Mouse (Mus musculus): Measurements from ENCODE around the gene Zfp385a. TPM values are rescaled to one million over a fixed set of nuclear protein-coding genes. Genes with fewer than 3 reads are reported as not detected.

The Zfp385a gene
- polyA plus RNA-seq, 1 experiment from 2014 or later: 7.5 TPM

- Histone ChIP-seq H3K9me3 (replicated peaks; ENCODE audit: control insufficient read depth, low read length) (no peaks in the 10 kb centered on the region), H3K4me1 (ENCODE audit: control insufficient read depth, insufficient read depth, low read length) (peaks cover 4% of the 10 kb centered on the region; the same call in 1 of the 2 replicates), H3K4me2 (ENCODE audit: low read depth, low read length) (no peak overlapping the region), H3K27me3 (ENCODE audit: control insufficient read depth, insufficient read depth, low read length) (no peaks in the 10 kb centered on the region), H3K4me3 (ENCODE audit: low read length) (no peak overlapping the region), H3K9ac (ENCODE audit: low read length) (no peak overlapping the region), H3K36me3 (ENCODE audit: control insufficient read depth, insufficient read depth) (no peaks in the 10 kb centered on the region), H3K27ac (ENCODE audit: low read length) (no peak overlapping the region)
- WGBS: 90% methylated on average over 2 of the region's 2 CpGs
- no peak for ATAC-seq (replicated peaks; ENCODE audit: extremely low read depth, insufficient read depth, low FRiP score)
Observed at GRCm38 (mm10) chr15:103264794-103265193, 75.1 kb downstream of the Zfp385a start.

MicroRNAs encoded within 50 kb of the gene (microRNA counts, 519-probe panel; counts per million panel counts)
- 2,939 counts per million, percentile 75 among the panel's probes with 10 or more counts for microRNA mmu-miR-148b

Small RNA genes within 50 kb of the gene (microRNA-seq; reads per million reads assigned to microRNA genes)
- gene Mir148b (158 reads per million, percentile 57 among the genes with 10 or more reads in this experiment), gene Mir6963 (not detected)

Other genes starting within 250 kb of the Zfp385a start
- gene Smug1, start 173.0 kb downstream of the Zfp385a start, polyA plus RNA-seq (2015; fragmentation: Nextera tagmentation; extraction: Ambion mirVana): 14.9 and 17.1 TPM in 2 replicates
- 70.4 and 81.2 TPM in 2 replicates for gene Cbx5, start 100.3 kb downstream of the Zfp385a start, polyA plus RNA-seq (2015; fragmentation: Nextera tagmentation; extraction: Ambion mirVana)
- gene Hnrnpa1, start 99.7 kb downstream of the Zfp385a start, polyA plus RNA-seq (2015; fragmentation: Nextera tagmentation; extraction: Ambion mirVana): 344 and 353 TPM in 2 replicates
- gene Nfe2, start 81.7 kb downstream of the Zfp385a start, polyA plus RNA-seq (2015; fragmentation: Nextera tagmentation; extraction: Ambion mirVana): 3.3 and 3.9 TPM in 2 replicates
- gene Copz1, start 67.4 kb downstream of the Zfp385a start, polyA plus RNA-seq (2015; fragmentation: Nextera tagmentation; extraction: Ambion mirVana): 155 and 161 TPM in 2 replicates
- 0.19 TPM in 1 of 2 replicates, not detected in the other for gene Gpr84, start 29.5 kb downstream of the Zfp385a start, polyA plus RNA-seq (2015; fragmentation: Nextera tagmentation; extraction: Ambion mirVana)
- 64.0 and 72.7 TPM in 2 replicates for gene Itga5, start 26.7 kb upstream of the Zfp385a start, polyA plus RNA-seq (2015; fragmentation: Nextera tagmentation; extraction: Ambion mirVana)
- gene Gtsf1, start 90.4 kb upstream of the Zfp385a start, polyA plus RNA-seq (2015; fragmentation: Nextera tagmentation; extraction: Ambion mirVana): 15.3 and 18.5 TPM in 2 replicates
- gene Gtsf2, start 108.4 kb upstream of the Zfp385a start, polyA plus RNA-seq (2015; fragmentation: Nextera tagmentation; extraction: Ambion mirVana): not detected in 2 replicates
- 3.6 and 7.0 TPM in 2 replicates for gene Nckap1l, start 113.7 kb upstream of the Zfp385a start, polyA plus RNA-seq (2015; fragmentation: Nextera tagmentation; extraction: Ambion mirVana)
- 2.4 and 2.8 TPM in 2 replicates for gene Pde1b, start 162.9 kb upstream of the Zfp385a start, polyA plus RNA-seq (2015; fragmentation: Nextera tagmentation; extraction: Ambion mirVana)
- gene Ppp1r1a, start 197.9 kb upstream of the Zfp385a start, polyA plus RNA-seq (2015; fragmentation: Nextera tagmentation; extraction: Ambion mirVana): 52.7 and 58.6 TPM in 2 replicates
- gene Glycam1, start 225.0 kb upstream of the Zfp385a start, polyA plus RNA-seq (2015; fragmentation: Nextera tagmentation; extraction: Ambion mirVana): not detected in 2 replicates

All from heart, embryonic 16.5 days (tissue).